16 mouse cellular contexts compared by ENCODE assay signal in the genomic region with DNA sequence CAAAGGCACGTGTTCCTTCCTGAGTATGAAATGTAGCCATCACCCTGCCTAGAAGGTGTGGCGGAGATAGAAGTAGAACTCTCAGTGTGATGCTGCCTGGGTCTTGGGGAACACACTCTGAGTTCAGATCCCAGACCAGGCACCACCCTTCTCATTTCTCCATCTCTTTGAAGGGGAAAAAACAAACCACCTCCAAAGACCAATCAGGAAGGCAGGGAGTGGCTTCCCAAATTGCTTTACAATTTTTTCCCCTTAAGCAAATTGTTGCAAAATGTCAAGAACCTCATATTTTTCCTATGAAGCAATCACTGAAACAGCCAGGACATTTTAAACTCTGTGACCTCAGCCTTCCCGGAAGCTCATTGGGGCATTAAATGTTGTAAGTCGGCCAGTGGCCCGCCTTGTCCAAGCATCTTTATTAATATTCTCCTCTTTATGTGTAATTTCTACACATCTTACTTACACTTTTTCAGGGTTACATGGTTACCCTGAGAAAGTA.
DNase-seq lines count a peak whose midpoint lies in the region; ATAC-seq and TF ChIP-seq lines count a peak whose summit lies in the region.
"Had no signal": no experiment of that assay in that cellular context is flagged by ENCODE, and none has a peak within 500 bp of the region (broad histone marks: within the 10 kb centered on the region; RNA-seq: fewer than 3 reads in every experiment).

No protein-coding gene starts in this region.

- no peak overlapping the region for H3K27ac ChIP-seq in midbrain, postnatal 0 days (ENCODE audit: low read depth, low read length)
- H3K27ac ChIP-seq: forebrain, embryonic 15.5 days; heart, embryonic 13.5 days; liver, embryonic 15.5 days had no signal

- WGBS in midbrain, postnatal 0 days = 93% methylated on average over 5 of the region's 5 CpGs

- DNase-seq in kidney, adult 8-10 months = peak; percentile 7 to 24
- DNase-seq in kidney, postnatal 10 days = no peak
- DNase-seq in Patski (ENCODE audit: low read depth, low spot score) = peak; percentile 50
- peak; percentile 37 for DNase-seq in gonadal fat pad, adult 2 months (ENCODE audit: low read depth)
- no peak for DNase-seq in layer of hippocampus, postnatal 14 days (ENCODE audit: low spot score in 2 of 2)
- DNase-seq in left cerebral cortex, postnatal 25 days (ENCODE audit: low spot score in 2 of 2) = no peak
- DNase-seq in midbrain, postnatal 0 days (ENCODE audit: low spot score) = no peak
- DNase-seq: cerebellum, adult 9-10 months; heart, postnatal 4 days; right cerebral cortex, adult 18-20 months; thymus, postnatal 4 days had no signal

- CTCF ChIA-PET in Patski (lab: Charles Lee) = no interaction called here

- intact Hi-C loops in left cerebral cortex, postnatal 25 days (cut with DNase I) = no loop called here

- no peaks in the 10 kb centered on the region for H3K4me1 ChIP-seq in midbrain, postnatal 0 days (ENCODE audit: insufficient read depth, low read length)
- H3K4me1 ChIP-seq: forebrain, embryonic 15.5 days; heart, embryonic 13.5 days; liver, embryonic 15.5 days had no signal

- peaks cover 10% of the 10 kb centered on the region for H3K36me3 ChIP-seq in midbrain, postnatal 0 days (ENCODE audit: insufficient read depth, low read length)
- H3K36me3 ChIP-seq: forebrain, embryonic 15.5 days; liver, embryonic 15.5 days had no signal

- H3K9ac ChIP-seq in midbrain, postnatal 0 days (replicated peaks; ENCODE audit: low read length, poor library complexity, severe bottlenecking) = no peak overlapping the region
- H3K9ac ChIP-seq: forebrain, embryonic 15.5 days; heart, embryonic 13.5 days; liver, embryonic 15.5 days had no signal

- no peak overlapping the region for H3K4me3 ChIP-seq in midbrain, postnatal 0 days (ENCODE audit: low read depth, low read length)
- H3K4me3 ChIP-seq: forebrain, embryonic 15.5 days; heart, embryonic 13.5 days; liver, embryonic 15.5 days had no signal

- H3K27me3 ChIP-seq in Patski = no peaks in the 10 kb centered on the region
- no peaks in the 10 kb centered on the region for H3K27me3 ChIP-seq in midbrain, postnatal 0 days (ENCODE audit: insufficient read depth, low read length)
- H3K27me3 ChIP-seq: forebrain, embryonic 15.5 days; heart, embryonic 13.5 days; liver, embryonic 15.5 days had no signal

- H3K9me3 ChIP-seq in midbrain, postnatal 0 days (ENCODE audit: low read length) = no peaks in the 10 kb centered on the region
- H3K9me3 ChIP-seq: forebrain, embryonic 15.5 days; heart, embryonic 13.5 days; liver, embryonic 15.5 days had no signal

- peak; percentile 61 for ATAC-seq in Patski
- ATAC-seq in megakaryocyte, adult 5-6 weeks (ENCODE audit: poor library complexity, severe bottlenecking) = peak; percentile 52
- no peak for ATAC-seq in midbrain, postnatal 0 days (ENCODE audit: low FRiP score)
- ATAC-seq: activated CD4-positive, CD25-positive, alpha-beta regulatory T cell, adult 4 months; forebrain, embryonic 15.5 days had no signal

- TF ChIP-seq CTCF in Patski (IDR thresholded peaks at IDR 0.05) = no peak
- no peak for TF ChIP-seq CTCF in midbrain, postnatal 0 days (IDR thresholded peaks at IDR 0.05)

- no peak overlapping the region for H3K4me2 ChIP-seq in midbrain, postnatal 0 days (ENCODE audit: low read depth, low read length, poor library complexity, severe bottlenecking)
- H3K4me2 ChIP-seq: forebrain, embryonic 15.5 days; heart, embryonic 13.5 days; liver, embryonic 15.5 days had no signal

- POLR2A ChIA-PET in Patski (lab: Charles Lee) = no interaction called here

- in situ Hi-C loops in Patski (cut with MboI; ENCODE audit: low pct_unique_long_range_greater_than_20kb) = no loop called here

Comparison
In these comparisons a context has a peak if more than half of its experiments do, and no peak if none do; other contexts are left out.
1. DNase-seq: peak in kidney, adult 8-10 months (2 of 2), Patski (single experiment) and gonadal fat pad, adult 2 months (single experiment); none in kidney, postnatal 10 days (single experiment), layer of hippocampus, postnatal 14 days (0 of 2), left cerebral cortex, postnatal 25 days (0 of 2) and midbrain, postnatal 0 days (single experiment).